Mouse (Mus musculus) hindbrain, embryonic 12.5 days (tissue): ENCODE data around the gene Ambra1. TPM values are rescaled to one million over a fixed set of nuclear protein-coding genes. Genes with fewer than 3 reads are reported as not detected.

Experiments
- ATAC-seq: fragments of 200-750 bp; cut with Nextera tagmentation; 2 replicates; pipeline ENCODE4 v1.8.0; 2017; ENCODE audit warnings: moderate TSS enrichment; ENCODE audit not compliant: low FRiP score
- H3K27ac ChIP-seq: fragments of 300-500 bp; sonication (generic); 2 replicates; pipeline ENCODE4 v1.5.1; 2016; ENCODE audit warnings: mild to moderate bottlenecking
- H3K27me3 ChIP-seq: fragments of 300-500 bp; sonication (generic); 2 replicates; pipeline ENCODE4 v1.6.1; 2016; ENCODE audit warnings: mild to moderate bottlenecking
- H3K36me3 ChIP-seq: fragments of 300-500 bp; sonication (generic); 2 replicates; pipeline ENCODE4 v1.6.1; 2016; ENCODE audit warnings: mild to moderate bottlenecking
- H3K4me1 ChIP-seq: fragments of 300-500 bp; sonication (generic); 2 replicates; pipeline ENCODE4 v1.6.1; 2016
- H3K4me2 ChIP-seq: fragments of 300-500 bp; sonication (generic); replicated peaks from 2 replicates; pipeline ENCODE4 v1.6.1; 2016; ENCODE audit warnings: mild to moderate bottlenecking
- H3K4me3 ChIP-seq: fragments of 300-500 bp; sonication (generic); 2 replicates; pipeline ENCODE4 v1.5.1; 2016; ENCODE audit warnings: mild to moderate bottlenecking
- H3K9ac ChIP-seq: fragments of 300-500 bp; sonication (generic); 2 replicates; pipeline ENCODE4 v1.6.1; 2016; ENCODE audit warnings: mild to moderate bottlenecking, moderate library complexity
- H3K9me3 ChIP-seq: fragments of 300-500 bp; sonication (generic); replicated peaks from 2 replicates; pipeline ENCODE4 v1.6.1; 2016; ENCODE audit warnings: mild to moderate bottlenecking
- WGBS: fragments of 180-500 bp; shearing (Covaris S2); methylation state at CpG from one replicate; pipeline ENCODE4 v1.1.7; 2016; 5-methylcytosine and 5-hydroxymethylcytosine counted together
- polyA plus RNA-seq: library from polyadenylated mRNA; unstranded; fragments of >200 nt; fragmentation: Nextera tagmentation; extraction: Ambion mirVana; gene quantifications from 2 replicates; pipeline ENCODE4 v1.2.1, GENCODE M21; 2016

The Ambra1 gene
- polyA plus RNA-seq, 1 experiment from 2014 or later = 24.8 TPM

DNA sequence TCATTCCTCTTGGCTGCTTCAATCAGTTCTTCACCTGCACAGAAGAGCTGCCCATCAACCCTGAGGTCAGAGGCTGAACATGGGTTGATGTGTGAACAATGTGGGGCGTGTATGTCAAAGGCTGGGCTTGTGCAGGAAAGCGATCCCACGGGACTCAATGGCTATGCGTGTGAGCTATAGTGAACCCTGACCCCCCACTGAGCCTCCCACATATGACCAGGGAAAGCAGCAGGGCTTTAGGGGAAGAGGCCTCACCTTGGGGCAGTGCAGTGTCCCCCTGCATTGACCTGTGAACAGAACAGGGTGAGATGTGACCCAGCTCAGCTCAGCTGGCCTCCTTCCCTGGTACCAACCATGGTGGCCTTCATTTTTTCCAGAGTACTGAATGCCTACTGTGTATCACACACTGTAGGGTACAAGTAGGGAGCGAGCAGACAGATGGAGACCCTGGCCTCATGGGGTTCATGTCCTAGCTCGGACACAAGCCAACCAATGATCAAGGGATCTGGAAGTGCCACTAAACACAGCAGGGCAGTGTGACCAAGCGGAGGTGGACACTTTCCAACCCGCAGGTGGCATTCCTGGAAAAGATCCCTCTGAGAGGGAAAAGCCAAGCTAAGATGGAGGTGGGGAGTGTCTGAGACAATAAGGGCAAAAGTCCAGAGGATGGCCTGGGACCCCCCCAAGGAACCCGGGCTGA lies 205.0 kb downstream of the Ambra1 start:
- Histone ChIP-seq H3K27me3 (no peaks in the 10 kb centered on the region), H3K9ac (no peak overlapping the region), H3K36me3 (peaks cover 39% of the 10 kb centered on the region), H3K4me1 (peaks cover 40% of the 10 kb centered on the region), H3K4me2 (no peak overlapping the region), H3K27ac (no peak overlapping the region), H3K4me3 (no peak overlapping the region), H3K9me3 (no peaks in the 10 kb centered on the region)
- WGBS = 89% methylated on average over 9 of the region's 9 CpGs
- no peak for ATAC-seq

DNA sequence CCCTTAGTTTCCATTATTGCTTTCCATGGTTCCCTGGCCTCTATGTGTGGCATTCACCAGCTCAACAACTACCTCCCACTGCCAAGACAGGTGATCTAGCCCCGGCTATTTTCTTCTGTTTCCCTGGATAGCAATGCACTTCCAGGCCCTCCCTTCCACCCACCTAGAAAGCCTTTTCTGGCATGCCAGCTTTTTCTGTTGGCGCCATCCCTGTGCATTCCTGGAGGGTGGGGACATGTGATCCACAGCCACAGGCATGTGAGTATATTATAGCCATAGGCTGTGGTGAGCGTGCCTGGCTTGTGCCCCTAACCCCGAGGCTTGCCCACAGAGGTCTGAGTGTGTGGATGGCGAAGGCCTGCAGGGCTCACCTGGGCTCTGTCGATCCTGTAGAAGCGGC lies 206.2 kb downstream of the Ambra1 start:
- Histone ChIP-seq H3K27me3 (no peaks in the 10 kb centered on the region), H3K4me3 (no peak overlapping the region), H3K9me3 (no peaks in the 10 kb centered on the region), H3K36me3 (peaks cover 42% of the 10 kb centered on the region), H3K9ac (no peak overlapping the region), H3K27ac (no peak overlapping the region), H3K4me2 (no peak overlapping the region), H3K4me1 (peaks cover 34% of the 10 kb centered on the region)
- no peak for ATAC-seq
- 93% methylated on average over 7 of the region's 7 CpGs for WGBS

DNA sequence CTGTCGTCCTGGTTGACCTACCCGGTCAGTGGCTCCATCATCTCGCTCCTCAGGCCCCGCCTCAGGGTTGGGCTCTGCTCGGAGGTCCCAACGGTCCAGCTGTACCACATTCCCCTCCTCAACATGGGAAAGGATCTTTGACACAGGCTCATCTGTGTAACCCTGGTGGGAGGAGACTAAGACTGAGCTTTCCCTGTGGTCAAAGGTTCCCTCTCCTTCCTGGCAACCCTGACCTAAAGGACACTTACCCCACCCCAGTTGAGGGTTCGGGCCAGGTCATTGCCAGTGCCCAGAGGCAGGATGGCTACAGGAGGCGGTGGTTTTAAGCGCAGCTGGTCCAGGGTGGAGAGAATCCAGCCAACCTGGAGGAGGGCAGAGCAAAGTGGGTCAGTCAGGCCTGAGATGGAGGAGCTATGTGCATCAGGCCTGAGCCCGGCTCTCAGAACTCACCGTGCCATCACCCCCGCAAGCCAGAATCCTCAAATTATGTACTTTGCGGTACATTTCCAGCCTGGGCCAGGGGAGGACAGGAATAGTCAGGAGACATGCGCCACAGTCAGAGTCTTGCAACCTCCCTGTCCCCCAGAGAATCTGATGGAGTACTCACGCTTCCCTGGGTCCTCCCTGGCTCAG lies 209.5 kb downstream of the Ambra1 start:
- Histone ChIP-seq H3K4me1 (peaks cover 9% of the 10 kb centered on the region), H3K9me3 (no peaks in the 10 kb centered on the region), H3K4me2 (no peak overlapping the region), H3K27ac (no peak overlapping the region), H3K4me3 (no peak overlapping the region), H3K36me3 (peaks cover 42% of the 10 kb centered on the region), H3K27me3 (no peaks in the 10 kb centered on the region), H3K9ac (no peak overlapping the region)
- no peak for ATAC-seq
- 84% methylated on average over 15 of the region's 15 CpGs for WGBS

DNA sequence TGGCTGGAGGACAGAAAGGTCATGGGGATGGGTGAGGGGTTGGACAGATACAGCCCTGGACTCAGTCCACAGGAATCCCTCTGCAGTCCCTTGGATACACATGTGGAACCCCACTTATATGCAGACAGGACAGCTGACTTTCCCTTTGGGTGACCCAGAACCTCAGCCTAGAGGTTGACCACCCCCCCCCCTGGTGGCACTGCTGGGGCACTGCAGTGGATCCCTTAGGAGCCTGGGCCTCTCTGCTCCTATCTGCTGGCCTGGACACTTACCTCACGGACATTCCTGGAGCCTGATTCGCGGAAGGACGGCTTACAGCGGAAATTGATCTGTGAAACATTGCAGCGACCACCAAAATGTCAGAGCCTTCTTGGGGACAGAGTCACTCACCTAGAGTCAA lies 212.4 kb downstream of the Ambra1 start:
- no peak for ATAC-seq
- no peaks in the 10 kb centered on the region for H3K9me3 ChIP-seq
- peaks cover 13% of the 10 kb centered on the region for H3K4me1 ChIP-seq
- H3K9ac ChIP-seq = no peak overlapping the region
- no peaks in the 10 kb centered on the region for H3K27me3 ChIP-seq
- H3K4me3 ChIP-seq = no peak overlapping the region
- no peak overlapping the region for H3K4me2 ChIP-seq
- no peak overlapping the region for H3K27ac ChIP-seq
- H3K36me3 ChIP-seq = peaks cover 25% of the 10 kb centered on the region
- 74% methylated on average over 6 of the region's 6 CpGs for WGBS

DNA sequence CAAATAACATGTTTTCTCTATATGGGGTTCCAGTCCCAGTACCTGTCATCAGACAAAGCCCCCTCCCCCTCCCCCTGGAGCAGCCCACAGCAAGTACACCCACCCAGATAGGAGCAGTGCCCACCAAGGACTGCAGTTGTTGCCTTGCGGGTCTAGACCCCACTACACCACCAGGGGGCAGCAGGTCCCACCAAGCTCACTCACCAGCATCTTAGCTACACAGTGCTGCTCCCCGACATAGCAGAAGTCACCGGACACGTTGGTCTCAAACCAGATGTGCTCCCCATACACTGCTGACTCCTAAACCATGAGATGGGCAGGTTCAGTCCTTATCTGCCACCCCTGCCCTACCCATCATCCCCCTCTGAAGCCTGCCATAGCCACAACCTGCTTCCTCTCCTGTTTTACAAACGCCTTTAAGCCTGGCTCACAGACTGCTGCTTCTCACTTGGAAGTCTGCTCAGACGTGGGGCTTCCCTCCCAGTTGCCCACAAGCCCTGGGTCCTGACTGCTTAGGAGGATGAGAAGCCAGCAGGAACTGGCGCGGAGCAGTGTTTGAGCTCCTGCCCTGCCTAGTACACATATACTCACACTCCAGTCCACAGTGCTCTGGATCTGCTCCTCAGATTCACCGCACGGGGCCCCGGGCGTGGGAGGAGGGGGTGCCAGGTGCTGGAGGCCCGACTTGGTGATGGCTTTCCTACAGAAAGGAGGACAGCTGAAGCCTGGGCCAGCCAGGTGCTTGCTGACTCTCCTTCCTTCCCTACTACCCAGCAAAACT lies 214.4 kb downstream of the Ambra1 start:
- Histone ChIP-seq H3K9me3 (no peaks in the 10 kb centered on the region), H3K4me2 (no peak overlapping the region), H3K9ac (no peak overlapping the region), H3K36me3 (peaks cover 6% of the 10 kb centered on the region), H3K27ac (no peak overlapping the region), H3K27me3 (no peaks in the 10 kb centered on the region), H3K4me1 (peaks cover 33% of the 10 kb centered on the region), H3K4me3 (no peak overlapping the region)
- ATAC-seq = peak; percentile 72
- 50% methylated on average over 13 of the region's 13 CpGs for WGBS

DNA sequence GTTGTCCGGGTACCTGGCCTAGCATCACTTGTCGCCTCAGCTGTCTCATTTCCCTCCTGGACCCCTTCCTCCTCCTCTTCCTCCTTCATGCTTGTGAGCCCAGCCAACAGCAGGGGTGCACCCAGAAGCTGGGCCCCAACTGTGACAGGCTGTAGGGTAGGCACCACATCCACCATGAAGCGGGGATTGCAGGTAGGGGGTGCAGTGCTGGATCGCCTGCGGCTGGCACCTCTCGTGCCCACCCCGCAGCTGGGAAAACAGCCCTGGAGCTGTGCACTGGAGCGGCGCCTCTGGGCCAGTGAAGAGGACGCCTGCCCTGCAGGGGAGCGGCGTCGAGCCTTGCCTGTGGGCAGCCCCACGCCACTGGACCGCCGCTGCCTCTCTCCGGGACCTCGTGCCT lies 215.5 kb downstream of the Ambra1 start, which contains the start of gene Gm9821:
Gene Gm9821 (plus strand): TSS at position 221 of the 400 bp plus-strand sequence.
- no peak for ATAC-seq
- Histone ChIP-seq H3K9me3 (no peaks in the 10 kb centered on the region), H3K9ac (no peak within 1 kb of the TSS), H3K27ac (no peak within 1 kb of the TSS), H3K4me1 (peaks cover 45% of the 10 kb centered on the region), H3K4me3 (no peak within 1 kb of the TSS), H3K36me3 (0 out of 2 replicates have a peak, but pooled peaks cover 3% of the 10 kb centered on the region), H3K4me2 (no peak within 1 kb of the TSS), H3K27me3 (no peaks in the 10 kb centered on the region)
- WGBS = 83% methylated on average over 18 of the region's 18 CpGs

DNA sequence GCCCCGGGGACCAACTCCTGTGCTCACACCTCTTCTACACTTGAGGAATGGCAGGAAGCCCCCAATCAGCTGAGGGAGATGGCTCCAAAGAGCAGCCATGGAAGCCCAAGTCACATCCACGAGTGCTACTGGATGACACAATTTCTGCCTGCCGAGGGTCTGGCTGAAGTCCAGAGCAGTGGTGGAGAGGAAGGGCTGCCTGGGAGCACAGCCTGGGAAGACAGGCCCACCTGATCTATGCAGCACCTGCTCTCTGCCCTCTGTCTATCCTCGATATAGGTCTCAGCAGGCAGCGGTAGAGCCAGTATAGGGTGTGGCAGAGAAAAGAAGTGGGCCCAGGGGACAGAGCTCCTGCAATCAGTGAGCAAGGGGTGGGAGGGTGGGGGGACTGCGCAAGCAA lies 216.9 kb downstream of the Ambra1 start:
- H3K4me3 ChIP-seq = no peak overlapping the region
- 57% methylated on average over 6 of the region's 6 CpGs for WGBS
- no peak overlapping the region; the same call in 1 of the 2 replicates for H3K9ac ChIP-seq
- H3K4me2 ChIP-seq = no peak overlapping the region
- H3K27me3 ChIP-seq = no peaks in the 10 kb centered on the region
- peak overlapping the region; percentile 30; the same call in 1 of the 2 replicates for H3K27ac ChIP-seq
- H3K36me3 ChIP-seq = no peaks in the 10 kb centered on the region
- ATAC-seq = no peak
- no peaks in the 10 kb centered on the region for H3K9me3 ChIP-seq
- peaks cover 49% of the 10 kb centered on the region for H3K4me1 ChIP-seq

DNA sequence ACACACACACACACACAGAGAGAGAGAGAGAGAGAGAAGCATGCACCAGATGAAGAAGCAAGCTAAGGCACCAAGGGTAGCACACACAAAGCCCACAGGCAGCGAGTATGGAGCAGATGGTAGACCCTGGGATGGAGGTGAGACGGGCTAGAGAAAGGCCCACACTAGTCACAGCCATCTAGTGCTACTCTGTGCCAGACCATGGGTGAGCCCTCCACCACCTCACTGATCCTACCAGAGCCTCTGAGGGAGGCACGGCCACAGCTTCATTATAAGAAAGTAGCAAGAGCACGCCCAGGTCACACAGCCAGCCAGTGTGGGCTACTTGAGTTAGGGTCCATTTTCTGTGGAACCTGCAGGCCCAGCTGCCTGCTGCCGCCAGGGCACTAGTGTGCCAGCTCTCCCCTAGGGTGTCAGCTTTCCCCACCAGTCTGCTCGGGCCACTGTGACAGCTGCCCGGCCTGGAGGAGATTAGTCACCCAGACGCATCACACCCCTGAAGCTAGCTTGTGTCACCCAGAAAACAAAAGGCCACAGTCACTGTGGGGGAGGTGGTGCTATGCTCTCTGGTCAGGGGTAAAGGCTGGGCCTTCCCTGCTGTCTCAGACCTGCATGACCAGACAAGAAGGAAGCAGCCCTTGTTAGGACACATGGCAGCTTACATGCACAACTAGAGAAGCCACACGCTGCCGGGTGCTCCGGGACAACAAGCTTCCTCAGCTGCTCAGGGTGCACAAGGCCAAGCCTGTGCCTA lies 217.6 kb downstream of the Ambra1 start:
- 48% methylated on average over 11 of the region's 11 CpGs for WGBS
- no peak overlapping the region; the same call in 1 of the 2 replicates for H3K9ac ChIP-seq
- no peak overlapping the region for H3K4me2 ChIP-seq
- H3K9me3 ChIP-seq = no peaks in the 10 kb centered on the region
- H3K36me3 ChIP-seq = no peaks in the 10 kb centered on the region
- H3K4me1 ChIP-seq = peaks cover 49% of the 10 kb centered on the region
- no peaks in the 10 kb centered on the region for H3K27me3 ChIP-seq
- no peak overlapping the region for H3K4me3 ChIP-seq
- ATAC-seq = no peak
- peak overlapping the region; percentile 30 for H3K27ac ChIP-seq

DNA sequence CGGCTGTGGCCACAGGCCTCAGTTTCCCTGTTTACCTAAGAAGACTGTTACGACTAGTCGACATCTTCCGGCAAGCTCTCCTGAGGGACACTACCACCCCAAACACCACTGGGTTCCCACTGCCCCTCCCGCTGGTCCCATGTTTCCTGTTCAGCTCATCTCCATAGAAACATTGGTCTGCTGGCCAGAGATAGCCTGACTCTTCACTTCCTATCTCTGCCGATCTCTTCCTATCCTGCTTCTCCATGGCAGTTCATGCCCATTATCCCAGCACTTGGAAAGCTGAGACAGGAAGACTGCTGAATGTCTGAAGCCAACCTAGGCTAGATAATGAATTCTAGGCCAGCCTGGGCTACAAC lies 218.2 kb downstream of the Ambra1 start:
- H3K9me3 ChIP-seq = no peaks in the 10 kb centered on the region
- H3K4me2 ChIP-seq = no peak overlapping the region
- peaks cover 49% of the 10 kb centered on the region for H3K4me1 ChIP-seq
- H3K4me3 ChIP-seq = no peak overlapping the region
- 79% methylated on average over 6 of the region's 6 CpGs for WGBS
- H3K36me3 ChIP-seq = no peaks in the 10 kb centered on the region
- ATAC-seq = no peak
- H3K27me3 ChIP-seq = no peaks in the 10 kb centered on the region
- no peak overlapping the region for H3K9ac ChIP-seq
- H3K27ac ChIP-seq = peak overlapping the region; percentile 30

DNA sequence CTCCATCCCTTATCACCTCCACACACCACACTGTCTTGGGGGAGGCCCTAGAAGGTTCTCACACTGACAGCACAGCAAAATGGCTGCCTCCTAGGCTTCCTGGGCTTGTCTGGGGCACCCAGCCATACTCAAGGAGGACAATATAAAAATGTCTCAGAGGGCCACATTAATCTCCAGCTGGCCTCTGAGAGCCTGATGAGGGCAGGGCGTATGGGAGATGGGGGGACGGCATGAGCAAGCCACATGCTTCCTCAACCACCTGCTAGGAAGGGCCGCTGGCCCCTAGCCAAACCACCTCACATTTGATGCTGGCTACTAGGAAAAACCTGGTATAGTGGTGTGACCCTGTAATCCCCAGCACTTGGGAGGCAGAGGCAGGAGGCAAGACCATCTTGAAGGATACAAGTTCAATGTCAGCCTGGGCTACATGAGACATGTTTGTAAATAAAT lies 218.9 kb downstream of the Ambra1 start:
- ATAC-seq = no peak
- H3K4me2 ChIP-seq = no peak overlapping the region
- H3K27me3 ChIP-seq = no peaks in the 10 kb centered on the region
- H3K9ac ChIP-seq = no peak overlapping the region
- H3K4me3 ChIP-seq = no peak overlapping the region
- H3K4me1 ChIP-seq = peaks cover 53% of the 10 kb centered on the region
- H3K9me3 ChIP-seq = no peaks in the 10 kb centered on the region
- no peaks in the 10 kb centered on the region for H3K36me3 ChIP-seq
- WGBS = 66% methylated on average over 3 of the region's 3 CpGs
- no peak overlapping the region for H3K27ac ChIP-seq

DNA sequence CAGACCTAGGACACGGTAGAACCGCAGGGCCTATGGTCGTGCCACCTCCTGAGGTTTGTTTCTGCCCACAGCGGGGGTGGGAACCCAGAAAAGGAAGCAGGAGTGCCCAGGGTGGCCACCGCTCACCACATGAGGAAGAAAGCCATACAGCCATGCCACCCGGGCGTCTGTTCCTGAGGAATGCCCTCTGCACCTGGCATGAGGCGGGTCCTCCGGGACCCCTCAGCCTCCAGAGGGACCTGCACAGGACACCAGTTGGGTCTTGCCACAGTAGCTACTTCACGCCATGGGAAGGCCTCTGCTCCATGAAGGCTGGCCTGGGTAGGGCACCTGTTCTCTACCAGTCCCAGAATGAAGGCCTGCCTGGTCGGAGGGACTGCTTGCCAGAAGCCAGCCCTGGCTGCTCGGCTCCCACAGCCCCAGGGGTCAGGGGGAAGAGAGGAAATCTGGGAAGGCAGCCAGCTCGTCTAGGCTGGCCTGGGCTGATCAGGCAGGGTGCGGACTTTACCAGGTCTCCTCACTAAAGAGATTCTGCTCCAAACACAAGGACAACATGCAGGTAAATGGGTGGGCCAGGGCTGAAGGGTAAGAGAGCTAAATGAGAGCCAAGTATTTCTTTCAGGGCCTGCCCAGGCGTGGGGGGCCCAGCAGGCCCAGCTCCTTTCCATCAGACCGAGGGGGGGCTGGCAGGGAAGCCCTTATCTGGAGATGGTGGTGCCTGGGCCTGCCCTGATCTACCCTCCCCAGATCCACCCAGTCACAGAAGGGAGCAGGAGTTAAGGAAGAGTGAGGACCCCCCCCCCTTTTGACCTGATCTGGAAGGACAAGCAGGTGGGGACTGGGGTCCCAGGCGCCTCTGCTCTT lies 219.7 kb downstream of the Ambra1 start:
- Histone ChIP-seq H3K9me3 (no peaks in the 10 kb centered on the region), H3K27ac (peak overlapping the region; percentile 67), H3K4me1 (peaks cover 53% of the 10 kb centered on the region), H3K9ac (peak overlapping the region; percentile 50), H3K36me3 (no peaks in the 10 kb centered on the region), H3K4me2 (peak overlapping the region; percentile 41), H3K27me3 (no peaks in the 10 kb centered on the region), H3K4me3 (0 out of 2 replicates have a peak overlapping the region, but pooled peaks have one; percentile 10)
- ATAC-seq = peak; percentile 43
- 67% methylated on average over 17 of the region's 17 CpGs for WGBS
